In genomic region chr9:32493588-32494423, GRCm38 (mm10) we compare ENCODE assay signal across 16 mouse cellular contexts. TPM values are rescaled to one million over a fixed set of nuclear protein-coding genes. Genes with fewer than 3 reads are reported as not detected.
DNase-seq lines count a peak whose midpoint lies in the region; ATAC-seq and TF ChIP-seq lines count a peak whose summit lies in the region.
"Had no signal": no experiment of that assay in that cellular context is flagged by ENCODE, and none has a peak within 500 bp of the region (broad histone marks: within the 10 kb centered on the region; RNA-seq: fewer than 3 reads in every experiment).

No protein-coding gene starts in this region.

- TF ChIP-seq CTCF in layer of hippocampus, adult 2 months (conservative IDR thresholded peaks at IDR 0.05): peak; percentile 43
- peak; percentile 20 to 31; a peak in 2 of 4 replicates for TF ChIP-seq CTCF in CH12.LX (conservative IDR thresholded peaks at IDR 0.05 in 1 of 2, IDR thresholded peaks at IDR 0.05 in 1 of 2; ENCODE audit: low read depth in 2 of 2, low read length in 2 of 2)

- H3K9ac ChIP-seq in CH12.LX (ENCODE audit: insufficient read depth, low read depth): peak overlapping the region; percentile 74
- H3K9ac ChIP-seq in midbrain, embryonic 14.5 days (replicated peaks; ENCODE audit: low read length): no peak overlapping the region
- H3K9ac ChIP-seq: embryonic facial prominence, embryonic 13.5 days; forebrain, embryonic 12.5 days had no signal

- peaks cover 51 to 98% of the 10 kb centered on the region in 2 experiments for H3K4me1 ChIP-seq in CH12.LX (ENCODE audit: control insufficient read depth in 1 of 2, insufficient read depth in 2 of 2)
- H3K4me1 ChIP-seq in midbrain, embryonic 14.5 days (ENCODE audit: control insufficient read depth, insufficient read depth, low read length): peaks cover 2% of the 10 kb centered on the region; the same call in 1 of the 2 replicates

- peak; percentile 67 for ATAC-seq in granulocyte monocyte progenitor cell, adult 5-6 weeks (replicated peaks; ENCODE audit: poor library complexity, severe bottlenecking)
- ATAC-seq in megakaryocyte progenitor cell, adult 5-6 weeks (replicated peaks; ENCODE audit: poor library complexity): peak; percentile 40
- no peak for ATAC-seq in midbrain, embryonic 14.5 days (ENCODE audit: low FRiP score, low TSS enrichment)

- H3K79me2 ChIP-seq in CH12.LX (replicated peaks; ENCODE audit: control insufficient read depth, extremely low read depth, insufficient read depth, poor library complexity, severe bottlenecking): peaks cover 60% of the 10 kb centered on the region

- TF ChIP-seq EP300 in CH12.LX (IDR thresholded peaks at IDR 0.05; ENCODE audit: low read length): 0 out of 2 replicates have a peak, but pooled peaks have one; percentile 44

- H3K36me3 ChIP-seq in CH12.LX (replicated peaks in 1 of 2; ENCODE audit: control insufficient read depth in 1 of 2, insufficient read depth in 1 of 2, low read length in 1 of 2): peaks cover 0 to 24% of the 10 kb centered on the region in 2 experiments
- H3K36me3 ChIP-seq in midbrain, embryonic 14.5 days (ENCODE audit: control insufficient read depth, insufficient read depth, low read length): no peaks in the 10 kb centered on the region
- H3K36me3 ChIP-seq: embryonic facial prominence, embryonic 13.5 days; forebrain, embryonic 12.5 days had no signal

- TF ChIP-seq RAD21 in CH12.LX (IDR thresholded peaks at IDR 0.05; ENCODE audit: low read depth, low read length): peak; percentile 4

- H3K4me2 ChIP-seq in CH12.LX (ENCODE audit: insufficient read depth, low read depth, poor library complexity, severe bottlenecking): peak overlapping the region; percentile 100
- H3K4me2 ChIP-seq in midbrain, embryonic 14.5 days (ENCODE audit: low read length): no peak overlapping the region
- H3K4me2 ChIP-seq: embryonic facial prominence, embryonic 13.5 days; forebrain, embryonic 12.5 days had no signal

- in situ Hi-C loops in CH12.LX (cut with MboI; ENCODE audit: low pct_ligation_motif_present, low pct_unique_long_range_greater_than_20kb, low sequenced_read_pairs): no loop called here

- H3K27me3 ChIP-seq in CH12.LX (replicated peaks): no peaks in the 10 kb centered on the region
- no peaks in the 10 kb centered on the region for H3K27me3 ChIP-seq in midbrain, embryonic 14.5 days (ENCODE audit: control insufficient read depth, insufficient read depth, low read length)
- H3K27me3 ChIP-seq: embryonic facial prominence, embryonic 13.5 days had no signal

- H3K4me3 ChIP-seq in layer of hippocampus, adult 2 months: no peak overlapping the region
- no peak overlapping the region for H3K4me3 ChIP-seq in CH12.LX (replicated peaks in 1 of 3; ENCODE audit: low read depth in 2 of 3, low read length in 2 of 3, poor library complexity in 1 of 3)
- H3K4me3 ChIP-seq in midbrain, embryonic 14.5 days (replicated peaks; ENCODE audit: low read depth, low read length): no peak overlapping the region
- H3K4me3 ChIP-seq: embryonic facial prominence, embryonic 13.5 days; forebrain, embryonic 12.5 days had no signal

- no peak overlapping the region for H3K27ac ChIP-seq in layer of hippocampus, adult 2 months
- H3K27ac ChIP-seq in CH12.LX (ENCODE audit: insufficient read depth, low read depth): peak overlapping the region; percentile 98
- no peak overlapping the region for H3K27ac ChIP-seq in midbrain, embryonic 14.5 days (replicated peaks; ENCODE audit: low read depth, low read length)
- H3K27ac ChIP-seq: forebrain, embryonic 12.5 days had no signal

- dilution Hi-C loops in CH12.LX (cut with MboI; ENCODE audit: extremely low pct_ligation_motif_present, extremely low pct_unique_long_range_greater_than_20kb, low sequenced_read_pairs): no loop called here

- 88% methylated on average over 4 of the region's 4 CpGs for WGBS in midbrain, embryonic 14.5 days

- no peak for DNase-seq in layer of hippocampus, adult 2 months (ENCODE audit: low spot score in 2 of 2)
- no peak for DNase-seq in layer of hippocampus, postnatal 10 days (ENCODE audit: low spot score in 2 of 2)
- DNase-seq in CH12.LX (ENCODE audit: extremely low read depth): peak; percentile 63
- DNase-seq in gastrocnemius, adult 8-10 months (ENCODE audit: low spot score in 2 of 2): no peak
- no peak for DNase-seq in midbrain, embryonic 14.5 days
- DNase-seq in gastrocnemius, postnatal 4 days (ENCODE audit: low spot score in 2 of 2): no peak
- DNase-seq: cerebellum, postnatal 36 days; heart, adult 18-20 months; kidney, postnatal 14 days; layer of hippocampus, adult 9-11 months; right cerebral cortex, postnatal 4 days; thymus, postnatal 14 days had no signal

- H3K9me3 ChIP-seq in CH12.LX (replicated peaks; ENCODE audit: low read length): no peaks in the 10 kb centered on the region
- H3K9me3 ChIP-seq in midbrain, embryonic 14.5 days (ENCODE audit: control insufficient read depth, low read length): no peaks in the 10 kb centered on the region
- H3K9me3 ChIP-seq: embryonic facial prominence, embryonic 13.5 days; forebrain, embryonic 12.5 days had no signal

- TF ChIP-seq POLR2A in CH12.LX (IDR thresholded peaks at IDR 0.05; ENCODE audit: low read depth, low read length): no peak; the same call in 1 of the 2 replicates

TF ChIP-seq in CH12.LX, 34 proteins besides CTCF, POLR2A, EP300 and RAD21:
- TF ChIP-seq SMC3 (IDR thresholded peaks at IDR 0.05; ENCODE audit: low read depth, low read length): no peak
- TF ChIP-seq POLR2AphosphoS2 (IDR thresholded peaks at IDR 0.05; ENCODE audit: low read depth, low read length): no peak
- TF ChIP-seq PAX5 (IDR thresholded peaks at IDR 0.05; ENCODE audit: low read length): no peak
- peak; percentile 30; the same call in 1 of the 2 replicates for TF ChIP-seq MEF2A (IDR thresholded peaks at IDR 0.05; ENCODE audit: borderline replicate concordance, low read depth, low read length)
- no peak for TF ChIP-seq CHD2 (IDR thresholded peaks at IDR 0.05; ENCODE audit: low read length)
- TF ChIP-seq NELFE (IDR thresholded peaks at IDR 0.05; ENCODE audit: low read depth, low read length): no peak
- TF ChIP-seq IRF4 (IDR thresholded peaks at IDR 0.05; ENCODE audit: low read depth, low read length): peak; percentile 16; the same call in 1 of the 2 replicates
- no peak for TF ChIP-seq NRF1 (IDR thresholded peaks at IDR 0.05; ENCODE audit: low read depth, low read length)
- TF ChIP-seq MAX (IDR thresholded peaks at IDR 0.05; ENCODE audit: low read length): peak; percentile 44; the same call in 1 of the 2 replicates
- no peak for TF ChIP-seq HCFC1 (IDR thresholded peaks at IDR 0.05; ENCODE audit: low read depth, low read length)
- peak; percentile 67; the same call in 1 of the 2 replicates for TF ChIP-seq BHLHE40 (IDR thresholded peaks at IDR 0.05; ENCODE audit: low read depth, low read length)
- peak; percentile 43 for TF ChIP-seq ETS1 (conservative IDR thresholded peaks at IDR 0.05; ENCODE audit: low read depth, low read length)
- no peak for TF ChIP-seq CHD1 (IDR thresholded peaks at IDR 0.05; ENCODE audit: low read depth, low read length)
- TF ChIP-seq MXI1 (IDR thresholded peaks at IDR 0.05; ENCODE audit: low read depth, low read length): no peak
- no peak for TF ChIP-seq USF1 (IDR thresholded peaks at IDR 0.05; ENCODE audit: low read depth, low read length)
- TF ChIP-seq JUND (conservative IDR thresholded peaks at IDR 0.05; ENCODE audit: low read depth, low read length): no peak
- 0 out of 2 replicates have a peak, but pooled peaks have one; percentile 65 for TF ChIP-seq MYC (IDR thresholded peaks at IDR 0.05; ENCODE audit: low read depth, low read length)
- no peak for TF ChIP-seq MAFK (IDR thresholded peaks at IDR 0.05; ENCODE audit: insufficient replicate concordance, low read length)
- no peak for TF ChIP-seq UBTF (IDR thresholded peaks at IDR 0.05; ENCODE audit: low read depth, low read length)
- no peak for TF ChIP-seq KAT2A (IDR thresholded peaks at IDR 0.05; ENCODE audit: insufficient replicate concordance, low read length)
- no peak for TF ChIP-seq RCOR1 (conservative IDR thresholded peaks at IDR 0.05; ENCODE audit: low read depth, low read length)
- TF ChIP-seq E2F4 (IDR thresholded peaks at IDR 0.05; ENCODE audit: insufficient replicate concordance, low read depth, low read length): no peak
- no peak for TF ChIP-seq MAZ (IDR thresholded peaks at IDR 0.05; ENCODE audit: low read depth, low read length)
- no peak for TF ChIP-seq USF2 (conservative IDR thresholded peaks at IDR 0.05; ENCODE audit: low read depth, low read length)
- TF ChIP-seq GABPA (IDR thresholded peaks at IDR 0.05; ENCODE audit: insufficient replicate concordance, low read depth, low read length): no peak
- peak; percentile 82 for TF ChIP-seq TBP (conservative IDR thresholded peaks at IDR 0.05; ENCODE audit: low read depth, low read length)

RNA-seq across cellular contexts. Expression of gene Fli1, which starts 48.9 kb away (rescaled TPM):
- 1 to 10 TPM; 4.0 to 4.3 TPM for total RNA-seq in layer of hippocampus, adult 2 months (2021)
- 10 to 100 TPM in 1 of 2 experiments, 1 to 10 TPM in 1; 7.7 to 10.2 TPM for total RNA-seq in layer of hippocampus, postnatal 10 days (2021)
- total RNA-seq in CH12.LX (2012; rRNA removed) (20.8 and 23.3 TPM in 2 replicates), CH12.LX (2014; rRNA removed) (29.3 TPM in 2 replicates)
- polyA plus RNA-seq in CH12.LX (2012; ENCODE audit: insufficient read length, low read depth): 20.3 and 20.6 TPM in 2 replicates
- total RNA-seq in granulocyte monocyte progenitor cell, adult 5-6 weeks (2014; fragmentation: Nextera tagmentation): 63.4 and 68.3 TPM in 2 replicates
- total RNA-seq in granulocyte monocyte progenitor cell, adult 5-6 weeks (2017): 106 and 109 TPM in 2 replicates
- total RNA-seq in megakaryocyte progenitor cell, adult 5-6 weeks (2015): 80.2 and 93.2 TPM in 2 replicates
- total RNA-seq in megakaryocyte progenitor cell, adult 5-6 weeks (2017): 104 and 107 TPM in 2 replicates
- 1 to 10 TPM; 4.3 to 9.0 (median 5.6) TPM for total RNA-seq in gastrocnemius, adult 8-10 months (2022)
- polyA plus RNA-seq in midbrain, embryonic 14.5 days (2014; fragmentation: Nextera tagmentation; extraction: Ambion mirVana): 4.0 and 7.9 TPM in 2 replicates
- total RNA-seq in gastrocnemius, postnatal 4 days (2021): 10 to 100 TPM; 22.3 to 27.9 TPM
